Mouse (Mus musculus) neural tube, embryonic 13.5 days (tissue): ENCODE measurements around the gene Edar. TPM values are rescaled to one million over a fixed set of nuclear protein-coding genes. Genes with fewer than 3 reads are reported as not detected.
A peak's percentile ranks its signal among the peaks of the same experiment; 100 is the strongest.
"Not testable (repeated sequence)": the region's sequence is repeated elsewhere in the genome, so short reads cannot be mapped to it uniquely, and the experiment has no call there.

ENCODE experiments used
- ATAC-seq: fragments of 200-750 bp; cut with Nextera tagmentation; 2 replicates; pipeline ENCODE4 v1.8.0; 2017; ENCODE audit warnings: low read depth, mild to moderate bottlenecking, moderate TSS enrichment, moderate library complexity
- H3K27ac ChIP-seq: fragments of 300-500 bp; sonication (generic); replicated peaks from 2 replicates; pipeline ENCODE4 v1.5.1; 2015; ENCODE audit warnings: moderate library complexity, mild to moderate bottlenecking, inconsistent platforms
- H3K27me3 ChIP-seq: fragments of 300-500 bp; sonication (generic); 2 replicates; pipeline ENCODE4 v1.6.1; 2015; ENCODE audit warnings: mild to moderate bottlenecking, inconsistent platforms
- H3K36me3 ChIP-seq: fragments of 300-500 bp; sonication (generic); 2 replicates; pipeline ENCODE4 v1.6.1; 2015; ENCODE audit warnings: mild to moderate bottlenecking, inconsistent platforms
- H3K4me1 ChIP-seq: fragments of 300-500 bp; sonication (generic); replicated peaks from 2 replicates; pipeline ENCODE4 v1.6.1; 2015; ENCODE audit warnings: inconsistent platforms
- H3K4me2 ChIP-seq: fragments of 300-500 bp; sonication (generic); 2 replicates; pipeline ENCODE4 v1.6.1; 2015; ENCODE audit warnings: inconsistent platforms, mild to moderate bottlenecking, moderate library complexity
- H3K4me3 ChIP-seq: fragments of 300-500 bp; sonication (generic); 2 replicates; pipeline ENCODE4 v1.5.1; 2015; ENCODE audit warnings: mild to moderate bottlenecking, inconsistent platforms
- H3K9ac ChIP-seq: fragments of 300-500 bp; sonication (generic); 2 replicates; pipeline ENCODE4 v1.6.1; 2015; ENCODE audit warnings: moderate library complexity, mild to moderate bottlenecking, inconsistent platforms
- H3K9me3 ChIP-seq: fragments of 300-500 bp; sonication (generic); 2 replicates; pipeline ENCODE4 v1.6.1; 2016; ENCODE audit warnings: inconsistent platforms
- WGBS: fragments of 180-500 bp; shearing (Covaris S2); methylation state at CpG from one replicate; pipeline ENCODE4 v1.1.7; 2015; 5-methylcytosine and 5-hydroxymethylcytosine counted together
- polyA plus RNA-seq: library from polyadenylated mRNA; unstranded; fragments of >200 nt; fragmentation: Nextera tagmentation; extraction: Ambion mirVana; gene quantifications from 2 replicates; pipeline ENCODE4 v1.2.1, GENCODE M21; 2015

The Edar gene
- polyA plus RNA-seq = 0.06 TPM in 1 of 2 replicates, not detected in the other

GRCm38 (mm10) chr10:58675533-58675932 lies at the start of gene Edar:
Gene Edar (minus strand): TSS chr10:58675654.
- Histone ChIP-seq H3K36me3 (no peaks in the 10 kb centered on the region), H3K9ac (no peak within 1 kb of the TSS), H3K4me1 (peaks cover 15% of the 10 kb centered on the region), H3K4me2 (peak within 1 kb of the TSS; percentile 46), H3K4me3 (peak within 1 kb of the TSS; percentile 16; the same call in 1 of the 2 replicates), H3K9me3 (no peaks in the 10 kb centered on the region), H3K27me3 (0 out of 2 replicates have a peak, but pooled peaks cover 3% of the 10 kb centered on the region), H3K27ac (no peak within 1 kb of the TSS)
- 3% methylated on average over 20 of the region's 20 CpGs for WGBS
- peak; percentile 76 for ATAC-seq

GRCm38 (mm10) chr10:58718110-58718509 lies 42.7 kb upstream of the Edar start, which contains the start of gene Gm17542:
Gene Gm17542 (minus strand): TSS chr10:58718210.
- H3K27ac ChIP-seq, H3K4me3 ChIP-seq, ATAC-seq, H3K9ac ChIP-seq, H3K27me3 ChIP-seq, H3K36me3 ChIP-seq, H3K9me3 ChIP-seq, H3K4me2 ChIP-seq, H3K4me1 ChIP-seq: not testable (repeated sequence)

GRCm38 (mm10) chr10:58714789-58715148 lies 39.3 kb upstream of the Edar start:
- ATAC-seq = no peak
- Histone ChIP-seq H3K9ac (no peak overlapping the region), H3K27me3 (no peaks in the 10 kb centered on the region), H3K27ac (no peak overlapping the region), H3K4me3 (no peak overlapping the region), H3K36me3 (no peaks in the 10 kb centered on the region), H3K4me2 (peak overlapping the region; percentile 45), H3K9me3 (no peaks in the 10 kb centered on the region), H3K4me1 (peaks cover 6% of the 10 kb centered on the region)
- WGBS = 63% methylated on average over 3 of the region's 3 CpGs

GRCm38 (mm10) chr10:58713855-58714788 lies 38.7 kb upstream of the Edar start:
- Histone ChIP-seq H3K9me3 (no peaks in the 10 kb centered on the region), H3K27ac (no peak overlapping the region), H3K27me3 (no peaks in the 10 kb centered on the region), H3K4me3 (peak overlapping the region; percentile 18), H3K4me2 (peak overlapping the region; percentile 45), H3K9ac (peak overlapping the region; percentile 38; the same call in 1 of the 2 replicates), H3K36me3 (no peaks in the 10 kb centered on the region), H3K4me1 (peaks cover 6% of the 10 kb centered on the region)
- ATAC-seq = no peak
- WGBS = 37% methylated on average over 24 of the region's 24 CpGs

GRCm38 (mm10) chr10:58713225-58713624 lies 37.8 kb upstream of the Edar start:
- Histone ChIP-seq H3K4me2 (no peak overlapping the region), H3K27ac (no peak overlapping the region), H3K36me3 (no peaks in the 10 kb centered on the region), H3K4me3 (no peak overlapping the region), H3K27me3 (no peaks in the 10 kb centered on the region), H3K9me3 (no peaks in the 10 kb centered on the region), H3K9ac (no peak overlapping the region), H3K4me1 (peaks cover 6% of the 10 kb centered on the region)
- no peak for ATAC-seq
- 87% methylated on average over 7 of the region's 7 CpGs for WGBS

GRCm38 (mm10) chr10:58709021-58709420 lies 33.6 kb upstream of the Edar start:
- Histone ChIP-seq H3K36me3 (no peaks in the 10 kb centered on the region), H3K9me3 (no peaks in the 10 kb centered on the region), H3K4me3 (no peak overlapping the region), H3K27ac (no peak overlapping the region), H3K4me1 (peaks cover 4% of the 10 kb centered on the region), H3K4me2 (no peak overlapping the region), H3K9ac (no peak overlapping the region), H3K27me3 (no peaks in the 10 kb centered on the region)
- ATAC-seq = no peak
- 93% methylated on average over 4 of the region's 4 CpGs for WGBS

GRCm38 (mm10) chr10:58700578-58700977 lies 25.1 kb upstream of the Edar start:
- H3K9ac ChIP-seq = no peak overlapping the region
- no peaks in the 10 kb centered on the region for H3K27me3 ChIP-seq
- H3K4me2 ChIP-seq = no peak overlapping the region
- no peaks in the 10 kb centered on the region for H3K36me3 ChIP-seq
- H3K4me3 ChIP-seq = no peak overlapping the region
- 42% methylated on average over 6 of the region's 6 CpGs for WGBS
- H3K27ac ChIP-seq = no peak overlapping the region
- H3K4me1 ChIP-seq = peaks cover 9% of the 10 kb centered on the region
- no peak for ATAC-seq
- H3K9me3 ChIP-seq = no peaks in the 10 kb centered on the region

- WGBS = 22% methylated on average over 4 of the region's 4 CpGs
- no peak; the same call in 1 of the 2 replicates for ATAC-seq
- Histone ChIP-seq H3K27me3 (no peaks in the 10 kb centered on the region), H3K4me1 (peaks cover 9% of the 10 kb centered on the region), H3K27ac (no peak overlapping the region), H3K4me2 (no peak overlapping the region), H3K36me3 (no peaks in the 10 kb centered on the region), H3K9me3 (no peaks in the 10 kb centered on the region), H3K9ac (no peak overlapping the region), H3K4me3 (no peak overlapping the region)
Measured at GRCm38 (mm10) chr10:58700160-58700559, 24.7 kb upstream of the Edar start.

GRCm38 (mm10) chr10:58698955-58699354 lies 23.5 kb upstream of the Edar start:
- no peak overlapping the region for H3K27ac ChIP-seq
- no peaks in the 10 kb centered on the region for H3K27me3 ChIP-seq
- 91% methylated on average over 4 of the region's 4 CpGs for WGBS
- no peaks in the 10 kb centered on the region for H3K36me3 ChIP-seq
- no peak overlapping the region for H3K4me3 ChIP-seq
- H3K9me3 ChIP-seq = no peaks in the 10 kb centered on the region
- ATAC-seq = no peak
- peaks cover 9% of the 10 kb centered on the region for H3K4me1 ChIP-seq
- H3K4me2 ChIP-seq = no peak overlapping the region
- H3K9ac ChIP-seq = no peak overlapping the region

GRCm38 (mm10) chr10:58691051-58691450 lies 15.6 kb upstream of the Edar start:
- no peak for ATAC-seq
- Histone ChIP-seq H3K4me1 (no peaks in the 10 kb centered on the region), H3K27ac (no peak overlapping the region), H3K4me2 (no peak overlapping the region), H3K36me3 (no peaks in the 10 kb centered on the region), H3K4me3 (no peak overlapping the region), H3K9me3 (no peaks in the 10 kb centered on the region), H3K27me3 (no peaks in the 10 kb centered on the region), H3K9ac (no peak overlapping the region)
- 80% methylated on average over 6 of the region's 7 CpGs for WGBS

- no peak overlapping the region for H3K9ac ChIP-seq
- ATAC-seq = no peak
Measured at GRCm38 (mm10) chr10:58679298-58679697, 3.8 kb upstream of the Edar start.

GRCm38 (mm10) chr10:58673278-58674061 lies 2.0 kb downstream of the Edar start:
- H3K27ac ChIP-seq = peak overlapping the region; percentile 15
- H3K9me3 ChIP-seq = no peaks in the 10 kb centered on the region
- no peak overlapping the region for H3K9ac ChIP-seq
- H3K27me3 ChIP-seq = 0 out of 2 replicates have a peak, but pooled peaks cover 3% of the 10 kb centered on the region
- WGBS = 28% methylated on average over 15 of the region's 15 CpGs
- H3K4me3 ChIP-seq = no peak overlapping the region
- peaks cover 15% of the 10 kb centered on the region for H3K4me1 ChIP-seq
- H3K4me2 ChIP-seq = peak overlapping the region; percentile 31
- peak; percentile 84 for ATAC-seq
- H3K36me3 ChIP-seq = no peaks in the 10 kb centered on the region

More at GRCm38 (mm10) chr10:58679298-58679697, 3.8 kb upstream of the Edar start:
- no peaks in the 10 kb centered on the region for H3K4me1 ChIP-seq
- no peak overlapping the region for H3K4me3 ChIP-seq
- H3K27me3 ChIP-seq = 0 out of 2 replicates have a peak, but pooled peaks cover 3% of the 10 kb centered on the region
- H3K36me3 ChIP-seq = no peaks in the 10 kb centered on the region
- no peak overlapping the region for H3K4me2 ChIP-seq
- H3K9me3 ChIP-seq = no peaks in the 10 kb centered on the region
- no peak overlapping the region for H3K27ac ChIP-seq
- 86% methylated on average over 6 of the region's 6 CpGs for WGBS
